Mouse (Mus musculus): ENCODE measurements around the gene Psmb11. TPM values are rescaled to one million over a fixed set of nuclear protein-coding genes. Genes with fewer than 3 reads are reported as not detected.
A peak's percentile ranks its signal among the peaks of the same experiment; 100 is the strongest.

Gene Psmb11
- polyA plus RNA-seq, 1 experiment from 2014 or later: 0.04 TPM

DNA sequence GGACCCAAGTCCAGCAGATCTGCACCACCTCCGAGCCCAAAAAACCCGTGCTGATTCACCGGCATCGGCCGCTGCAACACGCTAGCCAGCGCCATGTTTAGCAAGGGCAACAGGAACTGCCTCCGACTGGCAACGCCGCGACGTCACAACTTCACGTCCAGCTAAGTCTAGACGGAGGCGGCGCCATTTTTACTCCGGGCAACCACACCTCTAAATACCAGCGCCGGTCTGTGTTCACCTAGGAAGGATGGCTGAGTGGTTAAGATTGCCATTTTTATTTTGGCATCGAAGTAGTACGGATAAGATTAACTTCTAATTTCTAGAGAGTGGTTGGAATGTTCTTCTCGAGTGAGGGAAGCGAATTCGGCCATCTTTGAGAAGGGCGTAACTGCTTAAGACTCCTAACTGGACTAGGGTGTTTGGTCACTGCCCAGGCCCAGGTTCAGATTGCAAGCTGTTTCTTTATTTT, 3.3 kb upstream of the Psmb11 start, which contains the start of gene Psmb5:
Gene Psmb5 (minus strand): TSS at position 126 of the 469 bp plus-strand sequence.
- H3K27me3 ChIP-seq (replicated peaks; ENCODE audit: insufficient read depth, low read length): no peaks in the 10 kb centered on the region
- H3K4me1 ChIP-seq (ENCODE audit: insufficient read depth, low read depth, low read length): 0 out of 2 replicates have a peak, but pooled peaks cover 3% of the 10 kb centered on the region
- H3K36me3 ChIP-seq (ENCODE audit: insufficient read depth, low read length): no peaks in the 10 kb centered on the region
- ATAC-seq (peak; percentile 95), DNase-seq (ENCODE audit: low spot score) (peak; percentile 96)
- TF ChIP-seq CTCF (IDR thresholded peaks at IDR 0.05): no peak
- peak; percentile 60; the same call in 1 of the 2 replicates for TF ChIP-seq EP300 (IDR thresholded peaks at IDR 0.05)
- H3K4me2 ChIP-seq (replicated peaks; ENCODE audit: low read depth, low read length): peak within 1 kb of the TSS; percentile 79
- H3K9ac ChIP-seq (replicated peaks; ENCODE audit: low read depth): peak within 1 kb of the TSS; percentile 70
- no peaks in the 10 kb centered on the region for H3K9me3 ChIP-seq (ENCODE audit: low read length)
- peak within 1 kb of the TSS; percentile 60 for H3K27ac ChIP-seq (ENCODE audit: low read length)
- WGBS: under 1% methylated on average over 23 of the region's 25 CpGs
- H3K4me3 ChIP-seq (ENCODE audit: low read depth, low read length): peak within 1 kb of the TSS; percentile 74

DNA sequence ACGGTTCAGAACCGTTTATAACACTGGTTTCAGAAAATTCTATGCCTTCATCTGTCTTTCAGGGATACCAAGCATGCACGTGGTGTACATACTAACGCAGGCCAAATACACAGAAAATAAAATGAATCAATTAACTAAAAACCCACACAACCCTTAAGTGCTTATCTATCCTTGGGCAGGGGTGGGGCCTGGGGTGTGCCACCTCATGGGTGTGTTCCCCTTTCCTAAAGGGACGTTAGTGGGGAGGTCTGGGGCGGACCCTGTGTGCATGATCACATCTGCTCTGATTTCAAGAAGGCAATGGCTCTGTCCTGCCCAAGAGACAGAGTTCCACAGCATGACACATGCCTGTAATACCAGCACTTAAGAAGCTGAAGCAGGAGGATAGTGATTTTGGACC, 2.1 kb downstream of the Psmb11 start:
- Histone ChIP-seq H3K4me1 (ENCODE audit: insufficient read depth, low read depth, low read length) (no peaks in the 10 kb centered on the region), H3K4me3 (ENCODE audit: low read depth, low read length) (no peak overlapping the region), H3K9ac (replicated peaks; ENCODE audit: low read depth) (no peak overlapping the region), H3K4me2 (replicated peaks; ENCODE audit: low read depth, low read length) (no peak overlapping the region), H3K27me3 (replicated peaks; ENCODE audit: insufficient read depth, low read length) (no peaks in the 10 kb centered on the region), H3K27ac (ENCODE audit: low read length) (no peak overlapping the region), H3K36me3 (ENCODE audit: insufficient read depth, low read length) (no peaks in the 10 kb centered on the region), H3K9me3 (ENCODE audit: low read length) (no peaks in the 10 kb centered on the region)
- ATAC-seq: no peak
- TF ChIP-seq CTCF (IDR thresholded peaks at IDR 0.05): no peak
- no peak for TF ChIP-seq EP300 (IDR thresholded peaks at IDR 0.05)
- DNase-seq (ENCODE audit: low spot score): no peak
- WGBS: 73% methylated on average over 6 of the region's 6 CpGs

DNA sequence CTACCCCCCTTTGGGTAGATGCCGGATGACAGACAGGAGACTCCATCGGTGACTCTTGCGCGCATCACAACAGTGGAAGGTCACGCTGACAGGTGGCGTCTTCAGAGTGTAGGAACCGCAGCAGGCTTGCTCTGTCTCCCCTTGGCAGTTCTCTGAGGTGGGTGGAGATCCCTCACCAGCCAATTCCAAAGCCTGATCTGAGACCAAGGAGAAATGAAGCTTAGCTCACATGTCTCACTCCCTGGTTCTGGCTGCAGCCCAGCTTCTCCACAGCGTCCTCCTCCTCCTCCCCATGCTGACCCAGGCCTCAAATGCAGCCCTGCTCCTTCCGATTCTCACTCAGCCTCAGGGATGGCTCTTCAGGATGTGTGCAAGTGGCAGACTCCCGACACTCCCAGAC, 3.7 kb downstream of the Psmb11 start:
- Histone ChIP-seq H3K27ac (ENCODE audit: low read length) (no peak overlapping the region), H3K4me2 (replicated peaks; ENCODE audit: low read depth, low read length) (no peak overlapping the region), H3K9me3 (ENCODE audit: low read length) (no peaks in the 10 kb centered on the region), H3K9ac (replicated peaks; ENCODE audit: low read depth) (no peak overlapping the region), H3K4me1 (ENCODE audit: insufficient read depth, low read depth, low read length) (no peaks in the 10 kb centered on the region), H3K4me3 (ENCODE audit: low read depth, low read length) (no peak overlapping the region), H3K27me3 (replicated peaks; ENCODE audit: insufficient read depth, low read length) (no peaks in the 10 kb centered on the region), H3K36me3 (ENCODE audit: insufficient read depth, low read length) (no peaks in the 10 kb centered on the region)
- 75% methylated on average over 10 of the region's 10 CpGs for WGBS
- DNase-seq (ENCODE audit: low spot score): no peak
- no peak for TF ChIP-seq CTCF (IDR thresholded peaks at IDR 0.05)
- ATAC-seq: no peak

DNA sequence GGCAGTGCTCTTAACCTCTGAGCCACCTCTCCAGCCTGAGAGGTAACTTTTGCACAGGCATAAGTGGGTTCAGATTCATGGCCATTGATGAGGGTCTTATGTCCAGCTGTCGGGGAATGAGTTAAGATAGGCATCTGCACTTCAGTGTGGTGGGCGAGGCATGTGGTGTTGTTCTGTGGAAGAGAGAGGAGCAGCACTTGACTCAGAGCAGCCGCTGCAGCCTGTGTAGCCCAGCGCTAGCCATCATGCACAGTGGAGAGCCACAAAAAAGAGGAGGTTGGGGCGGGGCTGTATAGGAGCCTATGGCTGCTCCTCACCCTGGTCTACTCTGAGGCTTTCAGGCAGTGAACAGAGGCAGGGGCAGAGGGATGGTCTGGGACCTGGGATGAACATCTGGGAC, 6.9 kb downstream of the Psmb11 start:
- no peak for TF ChIP-seq EP300 (IDR thresholded peaks at IDR 0.05)
- no peak for TF ChIP-seq CTCF (IDR thresholded peaks at IDR 0.05)
- no peak overlapping the region for H3K27ac ChIP-seq (ENCODE audit: low read length)
- ATAC-seq (no peak), DNase-seq (ENCODE audit: low spot score) (no peak)
- 0 out of 2 replicates have a peak, but pooled peaks cover 5% of the 10 kb centered on the region for H3K36me3 ChIP-seq (ENCODE audit: insufficient read depth, low read length)
- H3K4me2 ChIP-seq (replicated peaks; ENCODE audit: low read depth, low read length): no peak overlapping the region
- no peaks in the 10 kb centered on the region for H3K4me1 ChIP-seq (ENCODE audit: insufficient read depth, low read depth, low read length)
- no peaks in the 10 kb centered on the region for H3K9me3 ChIP-seq (ENCODE audit: low read length)
- H3K27me3 ChIP-seq (replicated peaks; ENCODE audit: insufficient read depth, low read length): no peaks in the 10 kb centered on the region
- H3K4me3 ChIP-seq (ENCODE audit: low read depth, low read length): no peak overlapping the region
- WGBS: 56% methylated on average over 5 of the region's 5 CpGs
- no peak overlapping the region for H3K9ac ChIP-seq (replicated peaks; ENCODE audit: low read depth)

DNA sequence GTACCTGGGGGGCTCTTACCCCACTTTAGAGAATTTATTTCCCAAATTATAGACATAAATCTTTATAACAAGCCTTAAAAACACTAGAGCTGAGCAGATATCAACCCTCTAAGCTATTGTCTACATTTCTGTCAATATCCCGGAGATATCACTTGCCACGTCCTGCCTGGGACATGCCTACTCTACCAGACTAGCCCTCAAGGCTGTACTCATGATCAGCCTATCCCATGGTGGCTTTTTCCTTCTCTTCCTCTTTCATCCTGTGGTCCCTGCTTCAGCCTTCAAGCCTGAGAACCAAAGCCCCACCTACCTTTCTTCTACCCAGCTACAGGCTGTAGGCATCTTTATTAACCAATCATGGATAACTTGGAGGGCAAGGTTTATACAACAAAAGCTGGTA, 8.6 kb downstream of the Psmb11 start:
- Histone ChIP-seq H3K4me2 (replicated peaks; ENCODE audit: low read depth, low read length) (no peak overlapping the region), H3K9me3 (ENCODE audit: low read length) (no peaks in the 10 kb centered on the region), H3K27me3 (replicated peaks; ENCODE audit: insufficient read depth, low read length) (no peaks in the 10 kb centered on the region), H3K27ac (ENCODE audit: low read length) (no peak overlapping the region), H3K4me1 (ENCODE audit: insufficient read depth, low read depth, low read length) (no peaks in the 10 kb centered on the region), H3K9ac (replicated peaks; ENCODE audit: low read depth) (no peak overlapping the region), H3K36me3 (ENCODE audit: insufficient read depth, low read length) (0 out of 2 replicates have a peak, but pooled peaks cover 5% of the 10 kb centered on the region), H3K4me3 (ENCODE audit: low read depth, low read length) (no peak overlapping the region)
- 93% methylated on average over 2 of the region's 2 CpGs for WGBS
- DNase-seq (ENCODE audit: low spot score) (no peak), ATAC-seq (no peak)
- TF ChIP-seq EP300 (IDR thresholded peaks at IDR 0.05) (no peak), CTCF (IDR thresholded peaks at IDR 0.05) (no peak)

DNA sequence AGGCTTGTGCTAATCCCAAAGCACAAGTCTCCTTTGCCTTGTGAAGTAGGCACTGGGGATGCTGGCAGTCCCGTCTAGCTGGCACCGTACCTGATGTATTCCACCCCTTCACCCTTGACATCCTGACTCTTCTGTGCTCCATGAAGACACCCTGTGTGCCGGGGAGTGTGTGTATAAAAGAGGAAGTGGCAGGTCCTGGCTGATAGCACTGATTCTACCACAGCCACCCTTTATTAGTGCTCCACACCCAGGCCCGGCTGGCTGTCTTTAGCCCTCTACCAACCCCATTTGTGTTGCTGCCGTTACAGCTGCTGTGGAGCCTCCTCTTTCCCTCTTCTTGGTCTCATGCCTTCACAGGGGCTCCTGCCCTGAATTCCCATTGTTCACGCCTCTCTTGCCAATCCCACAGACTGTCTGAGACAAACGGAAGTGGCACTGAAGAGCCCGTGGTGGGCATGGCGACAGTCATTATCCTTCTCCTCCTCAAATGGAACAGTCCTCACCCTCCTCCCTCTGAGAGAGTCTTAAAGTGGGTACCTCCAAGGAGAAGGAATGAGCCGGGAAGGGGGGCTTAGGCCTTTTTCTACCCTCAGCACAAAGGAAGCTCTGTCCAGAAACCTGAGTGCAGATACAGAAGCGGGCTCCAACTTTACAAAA, 9.5 kb downstream of the Psmb11 start:
- 0 out of 2 replicates have a peak, but pooled peaks cover 5% of the 10 kb centered on the region for H3K36me3 ChIP-seq (ENCODE audit: insufficient read depth, low read length)
- H3K4me3 ChIP-seq (ENCODE audit: low read depth, low read length): no peak overlapping the region
- no peak overlapping the region for H3K4me2 ChIP-seq (replicated peaks; ENCODE audit: low read depth, low read length)
- ATAC-seq: no peak
- no peak overlapping the region for H3K9ac ChIP-seq (replicated peaks; ENCODE audit: low read depth)
- H3K9me3 ChIP-seq (ENCODE audit: low read length): no peaks in the 10 kb centered on the region
- H3K4me1 ChIP-seq (ENCODE audit: insufficient read depth, low read depth, low read length): no peaks in the 10 kb centered on the region
- no peaks in the 10 kb centered on the region for H3K27me3 ChIP-seq (replicated peaks; ENCODE audit: insufficient read depth, low read length)
- no peak for DNase-seq (ENCODE audit: low spot score)
- H3K27ac ChIP-seq (ENCODE audit: low read length): no peak overlapping the region
- WGBS: 75% methylated on average over 11 of the region's 11 CpGs
- TF ChIP-seq CTCF (IDR thresholded peaks at IDR 0.05): no peak
- no peak for TF ChIP-seq EP300 (IDR thresholded peaks at IDR 0.05)

All from lung, postnatal 0 days (tissue).